Mouse (Mus musculus): Measurements from ENCODE around the gene Uty.

Uty gene

GRCm38 (mm10) chrY:1245426-1245863, at the start of gene Uty:
Gene Uty, minus strand, starts transcription at chrY:1245759.
- DNase-seq, result peak; percentile 83

- no peak for DNase-seq
Observed at GRCm38 (mm10) chrY:1293708-1294107, 48.1 kb upstream of the Uty start.

GRCm38 (mm10) chrY:1286171-1286795, 40.7 kb upstream of the Uty start, which contains the start of gene Ddx3y:
Gene Ddx3y, minus strand, starts transcription at chrY:1286629.
- DNase-seq, result peak; percentile 82

DNA sequence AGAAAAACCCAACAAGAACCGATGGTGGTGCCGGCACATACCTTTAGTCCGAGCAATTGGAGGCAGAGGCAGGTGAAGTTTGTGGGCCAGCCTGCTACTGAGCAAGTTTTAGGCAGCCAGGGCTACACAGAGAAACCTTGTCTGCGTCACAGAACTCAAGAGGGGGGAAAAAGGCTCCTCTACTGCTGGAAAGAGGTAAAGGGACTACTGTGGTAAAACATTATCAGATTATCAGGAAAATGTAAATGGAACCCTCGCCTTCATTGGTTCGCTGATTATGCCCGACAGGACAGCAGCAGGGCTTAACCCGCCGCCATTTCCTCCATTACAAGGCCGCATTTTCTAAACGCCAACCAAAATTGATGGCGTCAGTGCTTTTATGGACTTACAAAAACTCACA, 40.2 kb upstream of the Uty start:
- peak; percentile 17 for DNase-seq

DNA sequence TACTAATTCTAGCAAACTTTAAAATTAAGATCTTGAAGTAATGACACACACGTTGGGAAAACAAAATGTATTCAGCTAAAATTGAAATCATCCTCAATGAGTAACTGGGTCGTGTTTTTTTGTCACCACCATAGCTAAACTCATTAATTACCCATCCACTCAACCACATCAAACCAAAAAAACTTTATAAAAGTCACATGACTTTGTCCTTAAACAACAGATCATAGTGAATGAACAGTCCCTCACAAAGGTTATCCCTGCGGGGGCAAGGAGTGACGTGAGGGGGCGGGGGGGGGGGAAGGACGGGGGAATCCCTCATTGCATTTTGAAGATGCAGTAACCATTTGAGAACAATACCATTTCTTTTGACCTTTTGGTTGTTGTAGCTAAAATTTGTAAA, 558 bp upstream of the Uty start:
- peak; percentile 0 for DNase-seq

- DNase-seq, result no peak
Observed at GRCm38 (mm10) chrY:1244940-1245339, 619 bp downstream of the Uty start.

- no peak for DNase-seq
Observed at GRCm38 (mm10) chrY:1244421-1244820, 1.1 kb downstream of the Uty start.

GRCm38 (mm10) chrY:1220001-1220400, 25.6 kb downstream of the Uty start:
- no peak for DNase-seq

- DNase-seq, result no peak
Observed at GRCm38 (mm10) chrY:1178476-1178875, 67.1 kb downstream of the Uty start.

GRCm38 (mm10) chrY:1163054-1163453, 82.5 kb downstream of the Uty start:
- no peak for DNase-seq

DNA sequence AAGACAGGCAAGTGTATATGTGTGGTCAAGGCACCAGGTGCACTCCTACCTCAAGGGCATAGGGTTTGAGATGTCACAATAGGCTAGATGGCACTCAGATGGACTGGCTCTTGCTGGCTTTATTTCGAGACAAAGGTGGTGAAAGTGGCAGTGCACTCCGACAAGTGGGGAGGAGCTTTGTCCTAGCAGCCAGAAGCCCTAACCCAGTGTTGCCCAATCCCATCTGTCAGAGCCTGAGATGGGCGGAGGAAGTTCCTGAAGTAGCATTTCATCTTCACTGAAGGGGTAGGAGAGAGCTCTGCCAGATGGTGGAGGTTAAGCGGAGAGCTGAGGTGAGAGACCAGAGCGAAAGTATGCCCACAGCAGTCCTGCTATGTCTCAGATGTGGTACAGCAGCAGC, 129.4 kb downstream of the Uty start:
- no peak for DNase-seq

GRCm38 (mm10) chrY:1114016-1114415, 131.5 kb downstream of the Uty start:
- no peak for DNase-seq
